24 mouse cellular contexts compared by ENCODE assay signal in genomic region chr12:35319571-35319970, GRCm38 (mm10).
"Had no signal": no experiment of that assay in that cellular context is flagged by ENCODE, and none has a peak within 500 bp of the region (broad histone marks: within the 10 kb centered on the region; RNA-seq: fewer than 3 reads in every experiment).

No protein-coding gene starts in this region.

- H3K9me3 ChIP-seq: limb, embryonic 10.5 days; limb, embryonic 13.5 days; liver, embryonic 12.5 days; liver, embryonic 15.5 days; lung, embryonic 15.5 days; midbrain, embryonic 10.5 days; midbrain, embryonic 13.5 days; neural tube, embryonic 15.5 days; stomach, embryonic 15.5 days had no signal

- DNase-seq: kidney, adult 18-20 months; kidney, adult 9 months; kidney, postnatal 14 days; kidney, postnatal 4 days; liver; lung, adult 18-20 months; lung, postnatal 10 days; lung, postnatal 36 days; retina, postnatal 1 day; spleen, adult 18-20 months; thymus, postnatal 25 days had no signal

- H3K36me3 ChIP-seq: limb, embryonic 10.5 days; limb, embryonic 13.5 days; liver, embryonic 12.5 days; liver, embryonic 15.5 days; lung, embryonic 15.5 days; midbrain, embryonic 10.5 days; midbrain, embryonic 13.5 days; neural tube, embryonic 12.5 days; neural tube, embryonic 15.5 days; stomach, embryonic 15.5 days had no signal

- H3K4me1 ChIP-seq: limb, embryonic 10.5 days; limb, embryonic 13.5 days; liver, embryonic 12.5 days; liver, embryonic 15.5 days; lung, embryonic 15.5 days; midbrain, embryonic 10.5 days; midbrain, embryonic 13.5 days; neural tube, embryonic 12.5 days; neural tube, embryonic 15.5 days; stomach, embryonic 15.5 days had no signal

- H3K9ac ChIP-seq: limb, embryonic 13.5 days; liver, embryonic 12.5 days; liver, embryonic 15.5 days; lung, embryonic 15.5 days; midbrain, embryonic 13.5 days; neural tube, embryonic 12.5 days; neural tube, embryonic 15.5 days; stomach, embryonic 15.5 days had no signal

- H3K4me2 ChIP-seq: limb, embryonic 13.5 days; liver, embryonic 12.5 days; liver, embryonic 15.5 days; lung, embryonic 15.5 days; midbrain, embryonic 13.5 days; neural tube, embryonic 12.5 days; neural tube, embryonic 15.5 days; stomach, embryonic 15.5 days had no signal

- H3K4me3 ChIP-seq: limb, embryonic 10.5 days; limb, embryonic 13.5 days; liver, embryonic 12.5 days; liver, embryonic 15.5 days; lung, embryonic 15.5 days; megakaryocyte, embryonic 14.5 days; midbrain, embryonic 10.5 days; midbrain, embryonic 13.5 days; neural tube, embryonic 12.5 days; neural tube, embryonic 15.5 days; stomach, embryonic 15.5 days had no signal

- H3K27ac ChIP-seq: limb, embryonic 10.5 days; limb, embryonic 13.5 days; liver, embryonic 12.5 days; liver, embryonic 15.5 days; lung, embryonic 15.5 days; midbrain, embryonic 10.5 days; midbrain, embryonic 13.5 days; neural tube, embryonic 12.5 days; neural tube, embryonic 15.5 days; stomach, embryonic 15.5 days had no signal

- ATAC-seq: intestine, embryonic 16.5 days; liver, embryonic 12.5 days; midbrain, embryonic 13.5 days; midbrain, embryonic 16.5 days had no signal

- H3K27me3 ChIP-seq: limb, embryonic 13.5 days; liver, embryonic 12.5 days; liver, embryonic 15.5 days; lung, embryonic 15.5 days; megakaryocyte, embryonic 14.5 days; midbrain, embryonic 13.5 days; neural tube, embryonic 12.5 days; neural tube, embryonic 15.5 days; stomach, embryonic 15.5 days had no signal
